Mouse (Mus musculus): ENCODE data around the gene Sdc4.
A peak's percentile ranks its signal among the peaks of the same experiment; 100 is the strongest.

The Sdc4 gene

DNA sequence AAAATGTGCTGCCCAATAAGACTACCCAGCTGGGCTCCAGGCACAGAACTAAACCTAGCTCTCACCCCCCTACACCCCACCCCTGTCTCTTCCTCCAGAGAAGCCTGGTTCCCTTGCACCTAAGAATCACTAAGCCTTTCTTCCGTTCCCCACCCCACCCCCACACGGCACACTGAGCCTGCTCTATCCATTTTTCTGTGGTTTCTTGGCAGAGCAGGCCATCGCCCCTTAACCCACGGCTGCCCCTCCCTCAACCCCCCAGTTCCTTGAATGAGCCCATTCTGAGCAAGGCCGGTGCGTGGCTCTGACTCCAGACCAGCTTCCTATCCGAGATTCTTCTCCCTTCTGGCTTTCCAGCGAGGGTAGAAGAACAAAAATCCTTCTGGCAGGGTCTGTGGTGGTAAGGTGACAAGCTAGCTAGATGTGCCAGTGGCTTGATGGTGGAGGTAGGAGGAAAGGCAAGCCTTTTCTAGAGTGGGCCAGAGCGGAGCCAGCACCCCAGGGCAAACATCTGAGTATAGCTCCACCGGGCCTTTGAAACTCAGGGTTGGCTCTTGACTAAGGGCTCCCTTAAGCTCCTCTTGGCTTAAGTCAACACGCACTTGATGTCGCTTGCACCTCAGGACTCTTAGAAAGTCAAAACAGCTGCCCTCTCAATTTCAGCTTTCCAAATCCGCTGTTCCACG, 40.1 kb downstream of the Sdc4 start:
- no peak for DNase-seq (ENCODE audit: low spot score)

DNA sequence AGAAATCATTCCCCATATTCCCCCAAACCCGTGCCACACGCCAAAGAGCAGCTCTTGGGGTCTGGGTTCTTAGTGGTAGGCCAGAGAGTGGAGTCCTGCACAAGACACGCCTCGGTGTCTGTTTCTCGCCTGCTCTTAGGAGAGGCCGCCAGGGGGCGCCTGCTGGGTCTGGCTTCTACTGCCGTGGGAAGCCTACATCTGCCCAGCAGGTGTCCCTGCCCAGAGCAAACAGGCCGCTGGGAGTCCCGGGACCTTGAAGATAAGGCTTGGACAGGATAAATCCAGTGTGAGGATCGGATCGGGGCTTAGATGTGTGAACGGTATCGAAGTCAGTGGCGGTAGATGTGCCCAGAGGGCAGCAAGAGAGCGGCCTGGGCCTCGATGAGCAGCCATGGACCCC, 40.8 kb downstream of the Sdc4 start, which contains the start of gene Rbpjl:
TSS of gene Rbpjl (plus strand) at position 236 of the 400 bp plus-strand sequence.
- peak; percentile 73 for DNase-seq (ENCODE audit: low spot score)

DNA sequence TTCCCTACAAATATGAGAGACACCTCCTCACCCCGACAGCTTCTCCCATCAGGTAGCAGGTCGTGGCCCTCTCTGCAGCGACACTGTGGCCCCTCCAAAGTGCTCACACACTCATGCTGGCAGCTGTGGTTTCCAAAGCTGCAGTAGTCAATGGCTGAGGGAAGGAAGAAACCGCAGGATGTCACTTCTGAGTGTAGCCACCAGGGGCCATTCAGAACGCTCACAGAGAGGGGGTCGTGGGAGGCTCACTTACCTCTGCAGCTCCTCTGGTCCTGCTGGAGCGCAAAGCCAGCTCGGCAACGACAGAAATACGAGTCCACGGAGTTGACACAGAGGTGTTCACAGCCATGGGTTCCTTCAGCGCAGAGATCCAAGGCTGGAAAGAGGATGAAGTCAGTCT, 46.8 kb downstream of the Sdc4 start:
- no peak for DNase-seq (ENCODE audit: low spot score)

DNA sequence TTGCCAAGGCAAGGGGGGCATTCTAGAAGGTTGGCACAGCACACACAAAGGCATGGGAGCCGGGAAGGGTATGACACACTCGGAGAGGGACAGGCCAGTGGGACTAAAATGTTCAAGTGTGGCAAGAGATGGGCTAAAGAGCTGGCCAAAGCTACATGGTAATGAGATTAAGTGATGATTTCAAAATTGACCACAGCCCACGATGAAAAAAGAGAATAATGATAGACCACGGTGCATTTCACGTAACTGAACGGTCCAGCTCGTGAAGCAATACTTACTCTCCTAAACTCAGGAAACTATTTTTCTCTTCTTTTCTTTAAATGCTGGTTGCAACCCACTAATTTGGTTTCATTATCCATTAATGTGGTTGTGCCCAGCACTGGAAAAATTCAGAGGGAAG, 47.6 kb downstream of the Sdc4 start:
- no peak for DNase-seq (ENCODE audit: low spot score)

DNA sequence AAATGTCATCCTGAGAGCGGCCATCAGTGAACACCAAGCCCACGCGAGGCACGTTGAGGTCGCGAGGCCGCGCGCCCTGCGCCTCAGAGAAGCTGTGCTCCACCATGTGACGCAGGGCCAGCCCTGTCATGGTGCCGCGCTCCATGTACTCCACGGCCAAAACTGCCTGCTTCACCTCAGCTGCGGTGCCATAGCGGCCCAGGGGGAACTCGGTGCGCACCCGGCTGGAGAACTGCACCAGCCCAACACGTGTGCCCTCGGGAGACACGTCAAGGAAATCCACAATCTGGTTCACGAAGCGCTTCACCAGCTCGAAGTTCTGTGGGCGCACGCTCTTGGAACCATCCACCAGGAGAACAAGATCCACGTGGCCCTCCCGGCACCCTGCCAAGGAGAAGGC, 50.6 kb downstream of the Sdc4 start:
- no peak for DNase-seq (ENCODE audit: low spot score)

DNA sequence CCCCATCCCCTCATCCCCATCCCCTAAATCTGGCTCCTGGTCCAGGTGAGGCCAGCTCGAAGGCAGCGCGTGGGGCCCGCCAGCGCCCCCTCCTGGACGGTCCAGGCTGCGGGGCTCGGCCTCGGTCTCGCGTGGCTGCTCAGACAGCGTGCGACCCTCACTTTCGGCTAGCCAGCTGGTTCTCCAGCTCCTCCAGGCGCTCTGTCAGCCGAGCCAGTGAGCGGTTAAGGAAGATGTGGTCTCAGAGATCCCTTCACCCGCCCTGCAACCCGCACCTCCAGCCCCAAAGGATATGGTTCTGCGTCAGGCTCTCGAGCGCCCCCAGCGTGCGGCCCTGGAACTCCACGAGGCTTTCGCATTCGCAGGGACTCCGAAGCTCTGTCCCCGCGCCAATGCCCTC, 54.2 kb downstream of the Sdc4 start:
- peak; percentile 87 for DNase-seq (ENCODE audit: low spot score)

DNA sequence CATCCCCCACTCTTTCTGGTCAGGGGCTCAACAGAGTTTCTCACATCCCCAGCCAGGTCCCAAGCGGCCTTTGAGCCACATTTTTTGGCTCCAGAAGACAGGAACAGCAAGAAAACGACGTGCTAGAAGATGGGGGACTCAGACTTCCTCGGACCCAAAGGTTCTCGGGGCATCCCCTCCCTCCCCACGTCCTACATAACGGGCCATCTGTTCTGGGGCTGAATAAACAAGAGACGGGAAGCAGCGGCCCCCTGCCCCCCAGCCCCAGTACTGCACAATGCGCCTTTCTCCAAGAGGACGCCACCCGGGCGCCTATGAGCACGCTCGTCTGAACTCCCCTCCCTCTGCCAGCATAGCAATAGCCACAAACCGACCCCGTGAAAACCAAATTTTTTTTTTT, 54.7 kb downstream of the Sdc4 start, which contains the start of gene Slpi:
TSS of gene Slpi (minus strand) at position 76 of the 400 bp plus-strand sequence.
- no peak for DNase-seq (ENCODE audit: low spot score)

DNA sequence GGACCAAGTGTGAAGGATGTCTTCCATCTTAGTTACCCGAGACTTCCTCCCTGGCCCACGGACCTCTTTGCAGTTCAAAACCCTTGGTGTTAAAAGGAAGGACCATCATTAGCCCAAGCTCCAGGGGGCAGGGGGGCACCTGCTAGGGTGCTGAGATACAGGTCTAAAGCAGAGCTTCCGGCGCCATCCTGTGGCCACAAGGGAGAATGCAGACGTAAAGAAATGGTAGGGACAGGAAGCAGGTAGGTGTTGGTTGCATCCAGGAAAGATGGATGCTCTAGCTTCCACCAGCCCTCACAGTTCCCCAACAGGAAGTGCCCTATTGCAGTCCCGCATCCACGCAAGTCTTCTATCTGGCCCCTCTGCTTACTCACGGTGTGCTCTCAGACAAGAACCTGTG, 56.7 kb downstream of the Sdc4 start:
- DNase-seq (ENCODE audit: low spot score): no peak

DNA sequence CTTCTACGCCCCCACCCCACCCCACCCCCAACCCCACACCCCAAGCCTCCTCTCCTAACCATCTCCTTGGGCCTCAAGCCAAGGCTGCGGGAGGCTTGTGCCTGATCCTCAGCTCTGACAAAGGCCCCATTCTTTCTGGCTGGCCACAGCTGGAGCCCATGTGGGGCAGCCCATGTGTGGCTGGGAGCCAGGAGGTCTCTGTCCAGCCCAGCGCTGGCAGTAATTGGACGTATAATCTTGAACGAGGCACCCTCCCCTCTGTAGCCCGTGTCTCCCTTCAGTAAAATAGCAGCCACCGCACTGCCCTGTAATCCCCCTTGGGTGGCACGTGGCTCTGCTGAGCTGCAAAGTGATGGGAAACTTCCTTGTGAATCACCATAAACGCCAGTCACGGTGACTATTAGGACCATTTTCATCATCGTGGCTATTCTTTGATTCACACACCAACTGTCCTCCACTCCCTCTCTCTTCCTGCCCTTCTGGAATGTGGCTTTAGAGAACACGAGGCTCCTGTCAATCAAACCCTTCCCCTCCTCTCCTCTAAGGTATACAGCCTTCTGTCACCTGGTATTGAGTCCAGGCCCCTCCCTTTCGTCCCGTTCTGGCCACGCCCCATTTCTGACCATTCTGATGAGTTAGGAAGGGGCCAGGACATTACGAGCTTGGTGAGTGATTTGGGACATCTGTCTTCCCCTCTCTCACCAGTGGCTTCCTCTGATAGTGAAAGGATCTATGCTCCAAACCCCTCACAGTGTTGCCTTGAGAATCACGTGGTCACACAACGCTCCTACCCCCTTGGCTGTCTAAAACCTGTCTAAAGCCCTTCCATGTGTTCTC, 57.5 kb downstream of the Sdc4 start:
- DNase-seq (ENCODE audit: low spot score): no peak

DNA sequence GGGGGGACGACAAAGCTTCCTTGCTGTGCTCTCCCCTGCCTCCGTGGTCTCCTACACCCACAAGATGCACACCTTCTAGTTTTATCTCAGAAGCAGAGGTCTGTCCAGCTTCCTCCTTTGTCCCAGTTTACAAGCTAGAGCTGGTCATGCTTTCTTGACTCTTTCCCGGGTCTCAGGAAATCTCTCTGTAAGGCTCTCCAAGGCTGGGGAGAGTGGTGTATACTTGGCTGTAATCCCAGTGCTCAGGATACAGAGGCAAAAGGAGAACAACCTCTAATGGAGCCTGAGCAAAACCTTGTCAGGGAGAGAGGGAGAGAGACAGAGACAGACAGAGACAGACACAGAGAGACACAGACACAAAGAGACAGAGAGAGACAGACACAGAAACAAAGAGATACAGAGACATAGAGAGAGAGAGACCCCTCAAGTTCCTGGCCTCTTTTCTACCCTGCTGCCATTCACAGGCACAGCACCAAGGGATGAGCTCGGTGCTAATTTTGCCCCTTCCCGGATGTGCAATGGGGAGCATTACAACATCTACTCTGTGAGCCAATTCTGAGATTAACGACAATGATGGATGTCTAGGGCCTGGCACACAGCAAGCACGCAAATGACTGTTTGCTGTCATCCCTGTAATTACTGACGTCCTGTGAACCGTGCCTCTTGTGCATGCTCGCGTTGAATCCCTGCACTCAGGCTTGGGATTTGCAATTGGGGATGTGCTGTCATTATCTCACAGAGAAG, 59.9 kb downstream of the Sdc4 start:
- DNase-seq (ENCODE audit: low spot score): no peak

DNA sequence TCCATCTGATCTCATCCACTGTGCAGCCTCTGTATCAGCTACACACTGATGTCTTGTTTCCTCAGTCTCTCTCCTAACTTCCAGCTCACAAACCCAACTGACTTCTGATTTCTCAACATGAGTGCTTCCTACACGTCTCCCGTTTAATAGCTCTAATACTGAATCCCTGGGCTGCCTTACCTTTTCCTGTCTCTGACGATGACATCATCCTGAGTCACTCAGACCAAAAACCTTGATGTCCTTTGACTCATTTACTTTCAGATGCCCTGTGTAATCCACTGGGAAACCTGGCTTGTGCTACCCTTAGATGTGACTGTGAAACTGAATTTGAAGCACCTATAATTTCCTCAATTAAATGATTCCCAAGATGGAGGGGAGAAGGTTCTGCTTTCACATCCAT, 60.7 kb downstream of the Sdc4 start:
- no peak for DNase-seq (ENCODE audit: low spot score)

DNA sequence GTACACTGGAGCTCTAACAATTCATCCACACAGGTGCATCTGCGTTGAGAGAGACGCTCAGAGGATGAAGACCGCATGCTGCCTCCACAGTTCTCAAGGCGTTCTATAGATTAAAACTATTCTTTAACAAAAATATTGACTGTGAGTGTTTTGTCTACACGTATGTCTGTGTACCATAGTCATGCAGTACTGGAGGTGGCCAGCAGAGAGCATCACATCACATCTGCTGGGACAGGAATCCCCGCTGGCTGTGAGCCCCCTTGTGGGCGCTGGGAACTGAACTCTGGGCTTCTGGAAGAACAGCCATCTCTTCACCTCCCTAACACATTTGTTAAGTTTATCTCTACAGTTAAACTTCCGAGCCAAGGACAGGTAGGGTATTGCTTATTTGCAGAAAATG, 62.0 kb downstream of the Sdc4 start:
- no peak for DNase-seq (ENCODE audit: low spot score)

DNA sequence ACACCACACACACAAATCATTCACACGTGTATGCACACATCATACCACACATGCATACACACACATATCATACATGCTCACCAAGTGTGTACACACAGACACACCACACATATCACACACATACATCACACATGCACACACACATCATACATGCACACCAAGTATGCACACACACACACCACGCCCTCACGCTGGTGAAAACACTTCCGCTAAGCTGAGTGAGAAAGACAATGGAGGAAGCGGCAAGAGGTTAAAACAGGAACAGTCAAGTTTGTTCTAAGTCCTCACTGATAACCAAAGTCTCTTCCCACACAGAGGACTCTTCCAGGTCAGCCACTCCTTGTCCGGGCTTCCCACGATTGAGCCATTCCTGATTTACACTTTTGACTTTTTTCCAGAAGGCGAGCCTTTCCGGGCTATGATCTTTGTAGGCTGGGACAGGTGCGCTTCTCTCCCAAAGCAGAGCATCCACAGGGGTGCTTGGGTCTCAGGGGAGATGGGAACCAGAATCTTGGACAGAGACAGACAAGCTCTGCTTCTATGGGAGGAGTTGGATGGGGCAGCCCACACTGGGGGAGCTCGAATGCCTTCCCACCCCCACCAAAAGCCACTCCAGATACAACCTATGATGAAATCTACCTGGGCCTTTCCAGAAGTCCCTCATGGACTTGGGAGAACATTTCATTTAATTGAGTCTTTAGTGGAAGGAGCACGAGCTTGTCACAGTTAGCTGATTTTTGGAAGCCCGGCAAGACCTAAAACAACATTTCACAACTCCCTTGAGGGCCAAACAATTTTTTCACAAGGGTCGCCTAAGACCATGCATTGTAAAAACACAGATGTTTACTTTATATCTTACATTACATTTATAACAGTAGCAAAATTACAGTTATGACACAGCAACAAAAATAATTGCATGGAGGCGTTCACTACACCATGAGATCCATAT, 65.9 kb downstream of the Sdc4 start:
- no peak for DNase-seq (ENCODE audit: low spot score)
